In the genomic region with DNA sequence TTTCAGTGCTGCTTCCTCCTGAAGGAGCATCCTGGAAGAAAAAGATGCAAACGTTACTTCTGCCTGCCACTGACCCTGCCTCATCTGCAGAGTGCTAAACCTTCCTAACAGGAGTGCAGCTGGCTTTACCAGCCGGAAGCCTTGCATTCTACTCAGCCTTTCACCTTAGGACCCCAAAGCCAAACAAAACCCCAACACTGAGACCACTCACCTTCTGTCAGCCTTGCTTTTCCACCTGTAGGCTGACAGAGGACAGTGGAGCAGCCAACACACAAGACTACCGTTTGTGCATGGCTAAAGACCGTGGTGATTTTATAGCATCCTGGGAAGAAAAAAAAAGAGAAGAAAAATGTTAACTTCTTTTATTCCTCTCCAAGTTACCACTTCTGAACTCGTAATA, we compare ENCODE assay signal across 9 mouse cellular contexts. TPM values are rescaled to one million over a fixed set of nuclear protein-coding genes. Genes with fewer than 3 reads are reported as not detected.
DNase-seq lines count a peak whose midpoint lies in the region; ATAC-seq and TF ChIP-seq lines count a peak whose summit lies in the region.
"Had no signal": no experiment of that assay in that cellular context is flagged by ENCODE, and none has a peak within 500 bp of the region (broad histone marks: within the 10 kb centered on the region; RNA-seq: fewer than 3 reads in every experiment).

No protein-coding gene starts in this region.

- H3K9ac ChIP-seq in heart, embryonic 13.5 days = peak overlapping the region; percentile 97
- peak overlapping the region; percentile 62 for H3K9ac ChIP-seq in forebrain, embryonic 16.5 days (replicated peaks; ENCODE audit: low read depth, low read length)
- H3K9ac ChIP-seq in liver, postnatal 0 days (replicated peaks) = peak overlapping the region; percentile 90

- no peaks in the 10 kb centered on the region for H3K9me3 ChIP-seq in heart, embryonic 13.5 days
- H3K9me3 ChIP-seq in E14TG2a.4 (ENCODE audit: low read length) = no peaks in the 10 kb centered on the region
- H3K9me3 ChIP-seq in forebrain, embryonic 16.5 days (ENCODE audit: control insufficient read depth, low read length) = no peaks in the 10 kb centered on the region
- no peaks in the 10 kb centered on the region for H3K9me3 ChIP-seq in liver, postnatal 0 days (ENCODE audit: low read length)

- H3K4me2 ChIP-seq in heart, embryonic 13.5 days = peak overlapping the region; percentile 95
- H3K4me2 ChIP-seq in forebrain, embryonic 16.5 days (ENCODE audit: low read length) = peak overlapping the region; percentile 97
- H3K4me2 ChIP-seq in liver, postnatal 0 days (ENCODE audit: low read depth, low read length) = peak overlapping the region; percentile 91

- H3K4me1 ChIP-seq in heart, embryonic 13.5 days = peaks cover 44% of the 10 kb centered on the region
- H3K4me1 ChIP-seq in E14TG2a.4 (replicated peaks; ENCODE audit: low read depth, low read length) = peaks cover 69% of the 10 kb centered on the region
- H3K4me1 ChIP-seq in forebrain, embryonic 16.5 days (replicated peaks; ENCODE audit: control insufficient read depth, insufficient read depth, low read length) = peaks cover 20% of the 10 kb centered on the region
- peaks cover 15% of the 10 kb centered on the region for H3K4me1 ChIP-seq in liver, postnatal 0 days (ENCODE audit: insufficient read depth)

- no peak for DNase-seq in heart, adult 8-10 months (ENCODE audit: low spot score)
- DNase-seq in liver, postnatal 0 days = no peak
- no peak for DNase-seq in urinary bladder, postnatal 14 days (ENCODE audit: low spot score)
- no peak for DNase-seq in testis, postnatal 10 days (ENCODE audit: low spot score)

- H3K36me3 ChIP-seq in heart, embryonic 13.5 days = peaks cover 49% of the 10 kb centered on the region
- H3K36me3 ChIP-seq in E14TG2a.4 (ENCODE audit: insufficient read depth, low read length) = peaks cover 54% of the 10 kb centered on the region
- H3K36me3 ChIP-seq in forebrain, embryonic 16.5 days (ENCODE audit: control insufficient read depth, insufficient read depth) = peaks cover 27% of the 10 kb centered on the region
- H3K36me3 ChIP-seq in liver, postnatal 0 days (replicated peaks; ENCODE audit: insufficient read depth, low read length) = peaks cover 33% of the 10 kb centered on the region

- no peak for TF ChIP-seq CTCF in E14TG2a.4 (conservative IDR thresholded peaks at IDR 0.05; ENCODE audit: low read length)
- TF ChIP-seq CTCF in liver, postnatal 0 days (IDR thresholded peaks at IDR 0.05; ENCODE audit: low read depth) = no peak

- no peak for TF ChIP-seq EP300 in liver, postnatal 0 days (IDR thresholded peaks at IDR 0.05; ENCODE audit: low read depth)

- peak overlapping the region; percentile 81 for H3K4me3 ChIP-seq in heart, embryonic 13.5 days
- peak overlapping the region; percentile 93 for H3K4me3 ChIP-seq in E14TG2a.4 (replicated peaks; ENCODE audit: low read length)
- peak overlapping the region; percentile 60 for H3K4me3 ChIP-seq in forebrain, embryonic 16.5 days (replicated peaks; ENCODE audit: low read length)
- H3K4me3 ChIP-seq in liver, postnatal 0 days (ENCODE audit: low read depth, low read length) = peak overlapping the region; percentile 87

- 9% methylated on average over 5 of the region's 5 CpGs for WGBS in heart, embryonic 13.5 days
- WGBS in forebrain, embryonic 16.5 days = 19% methylated on average over 5 of the region's 5 CpGs
- 6% methylated on average over 5 of the region's 5 CpGs for WGBS in liver, postnatal 0 days (ENCODE audit: insufficient replicate concordance)

- H3K27ac ChIP-seq in heart, embryonic 13.5 days (replicated peaks) = peak overlapping the region; percentile 91; the same call in 1 of the 2 replicates
- no peak overlapping the region for H3K27ac ChIP-seq in forebrain, embryonic 16.5 days (ENCODE audit: low read length)
- H3K27ac ChIP-seq in liver, postnatal 0 days (ENCODE audit: low read depth) = peak overlapping the region; percentile 90; the same call in 1 of the 2 replicates

- no peaks in the 10 kb centered on the region for H3K27me3 ChIP-seq in heart, embryonic 13.5 days (replicated peaks)
- H3K27me3 ChIP-seq in E14TG2a.4 (ENCODE audit: insufficient read depth, low read length) = no peaks in the 10 kb centered on the region
- no peaks in the 10 kb centered on the region for H3K27me3 ChIP-seq in forebrain, embryonic 16.5 days (replicated peaks; ENCODE audit: control insufficient read depth, insufficient read depth, low read length)
- H3K27me3 ChIP-seq in liver, postnatal 0 days (ENCODE audit: insufficient read depth, low read length) = no peaks in the 10 kb centered on the region
- H3K27me3 ChIP-seq: Patski had no signal

- ATAC-seq in heart, embryonic 13.5 days (ENCODE audit: extremely low read depth, insufficient number of reproducible peaks, low FRiP score, low TSS enrichment) = no peak
- no peak for ATAC-seq in forebrain, embryonic 16.5 days
- no peak for ATAC-seq in liver, postnatal 0 days
- ATAC-seq in activated CD4-positive, CD25-positive, alpha-beta regulatory T cell, adult 4 months = no peak

RNA-seq across cellular contexts. Expression of a gene that starts 0.7 kb away (rescaled TPM):
- polyA plus RNA-seq in heart, embryonic 13.5 days (2015; fragmentation: Nextera tagmentation; extraction: Ambion mirVana) = 878 and 976 TPM in 2 replicates
- total RNA-seq in heart, adult 8-10 months (2022) = 1,000 to 10,000 TPM; 1,126 to 1,409 (median 1,219) TPM
- 790 and 871 TPM in 2 replicates for polyA plus RNA-seq in forebrain, embryonic 16.5 days (2015; fragmentation: Nextera tagmentation; extraction: Ambion mirVana)
- 821 and 885 TPM in 2 replicates for polyA plus RNA-seq in liver, postnatal 0 days (2015; fragmentation: Nextera tagmentation; extraction: Ambion mirVana)
- 1,000 to 10,000 TPM; 7,353 to 7,820 TPM for polyA plus RNA-seq in activated CD4-positive, CD25-positive, alpha-beta regulatory T cell, adult 4 months (2017; shearing (Covaris generic))

RNA-seq across cellular contexts. Expression of a gene that starts 0.8 kb away (rescaled TPM):
- 30.8 and 31.0 TPM in 2 replicates for polyA plus RNA-seq in heart, embryonic 13.5 days (2015; fragmentation: Nextera tagmentation; extraction: Ambion mirVana)
- 1 to 10 TPM; 3.1 to 5.6 (median 4.4) TPM for total RNA-seq in heart, adult 8-10 months (2022)
- polyA plus RNA-seq in forebrain, embryonic 16.5 days (2015; fragmentation: Nextera tagmentation; extraction: Ambion mirVana) = 21.7 and 22.2 TPM in 2 replicates
- 4.9 and 6.1 TPM in 2 replicates for polyA plus RNA-seq in liver, postnatal 0 days (2015; fragmentation: Nextera tagmentation; extraction: Ambion mirVana)
- under 1 TPM in 1 of 2 experiments, not detected in 1; 0.62 TPM for polyA plus RNA-seq in activated CD4-positive, CD25-positive, alpha-beta regulatory T cell, adult 4 months (2017; shearing (Covaris generic))

RNA-seq across cellular contexts. Expression of a gene that starts 18.7 kb away (rescaled TPM):
- 72.2 and 78.9 TPM in 2 replicates for polyA plus RNA-seq in heart, embryonic 13.5 days (2015; fragmentation: Nextera tagmentation; extraction: Ambion mirVana)
- 10 to 100 TPM; 40.2 to 51.1 (median 42.2) TPM for total RNA-seq in heart, adult 8-10 months (2022)
- polyA plus RNA-seq in forebrain, embryonic 16.5 days (2015; fragmentation: Nextera tagmentation; extraction: Ambion mirVana) = 106 and 114 TPM in 2 replicates
- 68.7 and 74.3 TPM in 2 replicates for polyA plus RNA-seq in liver, postnatal 0 days (2015; fragmentation: Nextera tagmentation; extraction: Ambion mirVana)
- polyA plus RNA-seq in activated CD4-positive, CD25-positive, alpha-beta regulatory T cell, adult 4 months (2017; shearing (Covaris generic)) = 10 to 100 TPM; 74.8 to 85.6 TPM

RNA-seq across cellular contexts. Expression of a gene that starts 30.6 kb away (rescaled TPM):
- polyA plus RNA-seq in heart, embryonic 13.5 days (2015; fragmentation: Nextera tagmentation; extraction: Ambion mirVana) = 2.4 and 3.0 TPM in 2 replicates
- total RNA-seq in heart, adult 8-10 months (2022) = under 1 TPM in 2 of 4 experiments, not detected in 2; 0.38 to 0.81 TPM
- polyA plus RNA-seq in forebrain, embryonic 16.5 days (2015; fragmentation: Nextera tagmentation; extraction: Ambion mirVana) = 2.7 and 3.3 TPM in 2 replicates
- 0.15 and 0.41 TPM in 2 replicates for polyA plus RNA-seq in liver, postnatal 0 days (2015; fragmentation: Nextera tagmentation; extraction: Ambion mirVana)
- polyA plus RNA-seq in activated CD4-positive, CD25-positive, alpha-beta regulatory T cell, adult 4 months (2017; shearing (Covaris generic)) = not detected

RNA-seq across cellular contexts. Expression of a gene that starts 35.2 kb away (rescaled TPM):
- polyA plus RNA-seq in heart, embryonic 13.5 days (2015; fragmentation: Nextera tagmentation; extraction: Ambion mirVana) = 79.0 and 88.2 TPM in 2 replicates
- 10 to 100 TPM; 65.1 to 79.2 (median 75.5) TPM for total RNA-seq in heart, adult 8-10 months (2022)
- polyA plus RNA-seq in forebrain, embryonic 16.5 days (2015; fragmentation: Nextera tagmentation; extraction: Ambion mirVana) = 42.5 and 43.1 TPM in 2 replicates
- polyA plus RNA-seq in liver, postnatal 0 days (2015; fragmentation: Nextera tagmentation; extraction: Ambion mirVana) = 41.7 and 54.0 TPM in 2 replicates
- 10 to 100 TPM; 48.5 to 65.9 TPM for polyA plus RNA-seq in activated CD4-positive, CD25-positive, alpha-beta regulatory T cell, adult 4 months (2017; shearing (Covaris generic))
